Mouse (Mus musculus) cerebellum, postnatal 10 days (tissue): ENCODE results near the gene Ktn1.

Source experiments
- DNase-seq, 2 experiments: peaks; one replicate each; pipeline ENCODE4 v3.0.0; 2021; ENCODE audit warnings: mixed read lengths in 2 of 2

Ktn1 gene

DNA sequence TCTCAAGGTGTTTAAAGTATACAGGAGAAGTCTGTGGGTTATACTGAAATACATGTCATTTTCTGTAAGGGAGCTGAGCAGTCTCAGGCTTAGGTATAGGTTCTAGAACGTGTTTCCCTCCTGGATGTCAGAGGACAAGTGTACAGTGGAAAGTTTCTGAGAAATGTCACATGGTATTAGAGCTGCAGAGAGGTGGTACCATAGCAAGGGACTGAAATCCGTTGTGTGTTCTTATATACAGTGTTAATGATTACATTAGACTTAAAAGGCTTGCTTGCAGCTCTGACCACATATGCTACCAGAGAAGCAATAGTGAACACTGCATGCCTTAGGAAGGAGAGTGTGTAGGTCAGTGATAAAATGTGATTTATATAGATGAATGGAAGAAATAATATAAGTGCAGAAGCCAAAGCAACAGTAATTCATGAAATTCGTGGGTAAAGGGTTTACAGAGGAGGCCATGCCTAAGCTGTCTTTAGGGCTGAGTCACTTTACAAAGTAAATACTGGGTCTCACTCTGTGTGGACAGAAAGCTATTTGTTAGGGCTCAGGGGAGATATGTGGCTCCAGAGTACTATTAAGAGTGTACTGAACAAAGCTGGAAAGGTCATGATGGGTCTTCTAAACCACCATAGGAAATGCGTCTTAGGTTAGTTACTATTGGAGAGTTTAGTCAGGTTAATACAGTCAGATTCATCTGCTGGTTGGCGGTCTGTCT lies 17.0 kb downstream of the Ktn1 start:
- DNase-seq: no peak

DNA sequence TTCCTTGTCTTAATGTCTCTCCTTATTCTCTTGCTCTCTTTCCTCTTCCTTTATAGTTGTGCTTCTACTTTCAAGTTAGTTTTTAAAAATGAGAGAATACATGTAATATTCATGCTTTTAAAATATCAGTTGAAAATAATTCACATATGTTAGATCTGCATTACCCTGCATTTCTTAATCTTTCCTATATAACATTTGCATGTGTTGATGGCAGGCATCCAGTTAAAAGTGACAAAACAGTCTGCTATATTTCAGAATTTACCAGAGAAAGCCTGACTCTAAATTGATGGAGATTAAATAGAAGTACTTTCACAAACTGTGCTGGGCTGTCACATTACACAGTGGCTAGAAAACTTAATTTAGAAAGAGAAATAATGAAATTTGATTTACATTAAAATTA lies 19.8 kb downstream of the Ktn1 start:
- DNase-seq: no peak

DNA sequence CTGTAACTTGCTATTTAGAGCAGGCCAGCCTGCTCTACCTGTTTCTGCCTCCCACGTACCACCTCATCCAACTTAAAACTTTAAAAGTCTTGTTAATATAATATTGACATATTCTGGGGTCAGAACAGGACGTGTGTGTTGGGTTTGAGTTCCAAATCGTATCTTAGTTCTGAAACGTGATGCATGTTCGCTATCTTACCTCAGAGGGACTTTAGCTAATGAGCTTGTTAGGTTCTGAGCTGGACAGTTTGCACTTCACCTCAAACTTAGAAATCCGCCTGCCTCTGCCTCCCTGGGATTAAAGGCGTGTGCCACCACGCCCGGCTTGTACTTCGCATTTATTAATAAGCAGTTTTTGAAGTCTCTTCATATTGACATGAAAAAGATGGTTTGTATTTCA lies 34.6 kb downstream of the Ktn1 start:
- no peak for DNase-seq

DNA sequence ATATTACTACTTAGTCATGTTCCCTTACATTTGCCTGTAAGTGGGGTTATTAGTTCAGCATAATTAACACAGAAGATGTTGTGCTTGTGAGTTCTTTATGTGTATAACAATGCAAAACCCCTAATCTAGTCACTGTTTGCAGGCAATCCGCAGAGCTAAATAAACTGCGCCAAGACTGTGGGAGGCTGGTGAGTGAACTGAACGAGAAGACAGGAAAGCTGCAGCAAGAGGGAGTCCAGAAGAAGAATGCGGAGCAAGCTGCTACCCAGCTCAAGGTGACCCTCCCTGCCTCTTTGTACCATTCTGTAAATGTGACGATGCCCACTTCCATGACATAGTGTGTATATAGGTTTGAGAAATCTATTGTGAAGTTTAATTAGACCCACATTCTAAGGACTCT lies 36.3 kb downstream of the Ktn1 start:
- DNase-seq: no peak

DNA sequence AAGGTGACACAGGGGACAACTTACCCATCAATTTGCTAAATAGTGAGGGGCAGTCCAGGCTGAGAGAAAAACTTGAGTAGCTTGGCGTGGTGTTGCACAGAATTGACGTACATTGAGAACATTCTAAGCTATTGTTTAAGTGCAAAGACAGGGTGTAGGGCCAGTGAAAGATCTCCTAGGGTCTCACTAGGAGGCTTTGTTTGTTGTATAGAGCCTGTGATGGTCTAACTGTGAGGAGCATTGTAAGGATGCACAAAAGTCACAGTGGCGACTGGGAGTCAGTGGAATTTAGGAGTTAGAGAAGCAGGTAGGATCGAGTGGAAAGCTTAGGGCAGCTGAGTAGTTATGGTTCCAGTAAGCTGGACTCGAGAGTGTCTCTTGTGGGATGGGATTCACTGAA lies 50.9 kb downstream of the Ktn1 start:
- DNase-seq: no peak

DNA sequence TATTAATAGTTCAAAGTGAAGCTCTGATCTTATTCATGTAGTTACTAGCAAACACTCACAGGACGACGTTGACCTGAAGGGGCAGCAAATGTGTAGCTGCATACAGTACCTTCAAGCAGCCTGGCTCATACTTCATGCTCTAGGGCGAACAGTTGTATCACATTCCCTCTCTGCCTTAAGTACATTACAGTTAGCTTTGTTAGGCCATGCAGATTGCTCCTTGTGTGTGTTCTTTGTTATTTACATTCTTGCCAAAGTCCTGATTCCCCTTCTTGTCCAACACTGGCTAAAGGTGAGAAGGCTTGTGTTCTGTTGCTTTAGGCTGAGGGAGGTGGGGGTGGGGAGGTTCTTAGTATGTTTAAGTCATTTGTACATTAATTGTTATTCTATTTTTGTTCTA lies 61.3 kb downstream of the Ktn1 start:
- no peak for DNase-seq

DNA sequence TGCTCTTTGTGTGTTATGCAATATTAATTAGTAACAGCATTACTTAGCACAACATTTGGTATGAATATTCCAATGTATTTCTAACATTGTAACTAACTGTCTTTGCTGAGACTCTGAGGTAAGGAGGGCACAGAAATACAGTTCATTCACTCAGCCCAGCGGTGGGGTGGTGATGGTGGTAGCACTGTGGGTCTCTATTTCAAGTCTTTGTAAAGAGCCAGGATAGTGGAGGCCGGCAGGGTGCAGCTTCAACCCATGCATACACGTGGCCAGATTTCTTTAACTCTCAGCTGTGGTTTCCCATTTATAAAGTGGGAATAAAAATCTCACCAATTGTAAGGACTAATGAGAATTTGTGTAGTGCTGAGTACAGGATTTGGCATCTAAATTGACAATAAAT lies 67.5 kb downstream of the Ktn1 start:
- no peak for DNase-seq

DNA sequence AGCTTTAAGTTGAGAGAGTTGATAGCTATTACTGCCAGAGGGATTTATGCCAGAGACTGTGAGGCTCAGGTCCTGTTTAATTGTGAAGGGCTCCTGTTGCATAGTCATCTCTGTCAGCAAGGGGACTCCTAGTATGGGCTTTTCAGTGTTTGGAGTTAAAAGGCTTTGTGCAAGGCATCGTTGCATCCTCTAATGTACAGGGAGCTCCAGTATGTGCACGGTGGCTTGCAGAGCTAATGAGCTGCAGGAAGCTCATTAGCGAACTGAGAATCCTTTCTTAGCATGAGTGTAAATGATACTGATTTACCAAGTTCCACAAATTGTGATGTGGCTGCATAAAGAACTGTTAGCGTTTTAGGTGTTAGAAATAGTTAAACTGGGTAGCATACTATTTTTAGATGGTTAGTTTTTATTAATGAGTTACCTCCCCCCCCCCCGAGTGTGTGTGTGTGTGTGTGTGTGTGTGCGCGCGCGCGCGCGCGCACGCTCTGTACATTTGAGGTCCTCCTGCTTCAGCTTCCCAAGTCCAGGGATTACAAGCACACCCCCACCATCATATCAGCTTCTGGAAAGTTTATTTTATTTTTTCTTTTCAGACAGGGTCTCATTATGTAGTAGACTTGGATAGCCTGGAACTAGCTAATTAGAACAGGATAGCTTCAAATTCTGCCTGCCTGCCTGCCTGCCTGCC lies 69.8 kb downstream of the Ktn1 start:
- DNase-seq: no peak

DNA sequence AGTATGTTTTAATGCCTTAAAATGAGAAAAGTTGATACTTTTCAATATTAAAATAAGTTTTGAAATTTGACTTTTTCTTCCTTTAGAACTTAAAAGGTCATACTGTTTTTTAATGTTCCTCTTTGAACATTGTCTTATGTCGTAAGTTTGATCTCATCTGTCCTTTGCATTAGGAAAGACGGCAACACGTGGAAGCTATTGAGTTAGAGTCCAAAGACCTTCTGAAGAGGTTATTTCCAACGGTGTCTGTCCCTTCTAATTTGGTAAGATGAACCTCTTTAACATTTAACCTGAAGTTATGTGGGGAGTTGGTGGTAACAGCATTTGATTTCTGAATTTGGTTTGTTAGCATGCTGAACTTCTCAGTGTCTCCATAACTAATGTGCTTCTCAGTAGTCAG lies 71.8 kb downstream of the Ktn1 start:
- DNase-seq: no peak

DNA sequence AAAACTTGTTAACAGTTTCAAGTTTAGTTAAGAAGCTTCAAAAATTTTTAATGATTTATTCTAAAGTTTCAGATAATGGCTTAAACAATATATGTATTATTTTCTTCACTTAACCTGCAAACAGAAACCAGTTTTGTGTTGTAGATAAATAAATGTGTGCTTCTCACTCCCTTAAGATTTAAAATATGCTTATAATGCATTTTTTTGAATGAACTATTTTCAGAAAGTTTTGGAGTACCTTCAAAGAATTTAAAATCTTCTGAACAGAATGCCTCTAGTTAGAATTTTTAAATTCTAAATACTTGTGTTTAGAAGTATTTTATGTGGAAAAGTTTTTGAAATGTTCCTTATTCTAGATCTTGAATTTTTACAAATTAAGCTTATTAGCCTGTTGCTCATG lies 74.8 kb downstream of the Ktn1 start:
- DNase-seq: no peak

DNA sequence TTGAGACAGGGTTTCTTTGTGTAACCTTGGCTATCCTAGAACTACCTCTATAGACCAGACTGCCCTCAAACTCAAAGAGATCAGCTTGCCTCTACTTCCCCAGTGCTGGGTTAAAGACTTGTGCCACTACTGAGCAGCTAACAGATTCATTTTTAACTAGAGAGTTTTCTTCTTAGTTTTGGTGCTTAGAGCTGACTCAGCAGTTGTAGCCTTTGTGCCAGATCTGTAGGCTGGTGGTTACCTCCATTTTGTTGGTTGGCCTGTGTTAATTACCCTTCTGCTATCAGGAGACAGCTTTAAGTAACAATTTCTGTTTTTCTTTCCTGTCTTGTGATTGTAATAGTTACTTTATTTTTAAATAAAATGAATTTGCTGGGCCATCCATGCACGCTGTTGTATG lies 80.3 kb downstream of the Ktn1 start:
- DNase-seq: no peak

DNA sequence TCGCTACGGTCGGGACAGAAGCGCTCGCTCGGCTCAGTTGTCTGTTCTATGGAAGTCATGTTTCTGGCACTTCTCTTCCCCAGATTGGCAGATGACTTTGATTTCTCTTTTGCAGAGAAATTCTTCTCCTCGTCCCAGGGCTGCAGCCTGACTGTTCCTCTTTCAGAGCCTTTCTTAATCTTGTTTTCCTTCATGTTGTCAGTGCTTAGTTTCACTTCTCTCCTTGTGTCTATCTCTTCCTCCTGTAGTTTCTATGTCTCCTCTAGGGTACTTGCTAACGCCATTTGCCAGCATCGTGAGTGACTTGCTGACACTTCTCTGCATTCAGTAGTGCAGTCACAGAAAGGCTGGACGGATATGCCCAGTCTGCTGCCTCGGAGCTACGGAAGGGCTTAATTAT lies 87.1 kb downstream of the Ktn1 start:
- no peak for DNase-seq

DNA sequence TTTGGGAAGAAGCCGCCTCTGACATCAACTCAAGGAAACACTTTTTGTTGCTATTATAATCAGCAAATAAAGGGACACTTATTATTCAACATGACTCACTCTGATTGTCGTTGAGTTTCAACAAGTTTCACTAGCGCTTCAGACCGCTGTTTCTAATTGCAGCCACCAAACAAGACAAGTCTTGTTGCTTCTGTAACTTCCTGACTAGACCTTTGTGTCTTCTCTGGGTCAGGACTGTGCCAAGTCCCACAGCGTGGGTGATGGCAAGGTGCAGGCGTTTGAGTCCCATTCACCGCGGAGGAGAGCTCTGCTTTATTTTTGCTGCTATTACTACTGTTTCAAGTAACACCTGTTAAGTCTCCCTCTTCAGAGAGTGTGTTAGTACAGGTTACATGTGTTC lies 88.2 kb downstream of the Ktn1 start:
- no peak for DNase-seq

DNA sequence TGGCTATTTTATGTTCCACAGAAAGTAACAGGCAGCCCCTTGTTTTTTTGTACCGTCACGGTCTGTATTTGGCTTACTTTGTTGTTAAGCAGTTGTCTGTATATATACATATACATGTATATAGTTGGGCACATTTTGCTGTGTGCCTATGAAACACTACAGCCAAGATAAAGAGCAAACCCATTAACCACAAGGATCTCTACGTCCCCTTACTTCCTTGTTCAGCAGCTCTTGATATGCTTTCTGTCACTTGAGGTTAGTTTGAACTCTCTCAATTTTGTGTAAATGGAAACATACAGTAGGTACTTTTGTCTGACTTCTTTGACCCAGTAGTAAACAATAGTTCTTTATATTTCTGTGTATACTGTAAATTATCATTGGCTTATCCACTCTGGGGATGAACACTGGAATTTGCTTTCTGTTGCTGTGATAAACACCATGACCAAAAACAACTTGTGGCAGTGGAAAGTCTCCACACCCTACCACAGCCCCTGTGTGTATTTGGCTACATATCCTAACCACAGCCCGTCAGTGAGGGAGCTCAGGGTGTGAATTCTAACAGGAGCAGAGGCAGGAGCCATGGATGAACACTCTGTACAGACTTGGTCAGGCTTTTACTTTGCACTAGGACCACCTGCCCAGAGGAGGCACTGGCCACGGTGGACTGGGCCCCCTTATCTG lies 92.2 kb downstream of the Ktn1 start:
- no peak for DNase-seq

DNA sequence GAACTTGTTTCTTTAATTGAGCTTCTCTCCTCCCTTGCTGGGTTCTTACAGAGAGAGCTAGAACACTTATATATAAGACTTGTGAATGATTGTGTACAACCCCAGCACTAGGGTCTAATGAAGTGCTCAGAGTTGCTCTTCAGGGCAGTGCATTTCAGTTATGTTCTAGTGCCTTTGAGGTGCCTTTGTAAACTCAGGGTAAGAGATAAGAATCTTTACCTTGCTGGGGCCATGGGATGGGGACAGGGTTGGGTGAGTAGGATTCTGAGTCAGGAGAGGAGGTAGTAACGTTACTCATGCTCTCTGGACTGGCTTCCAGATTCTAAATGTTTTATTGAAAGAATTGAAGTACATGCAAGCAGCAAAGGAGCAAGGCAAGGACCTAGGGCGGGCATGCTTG lies 92.8 kb downstream of the Ktn1 start:
- DNase-seq: no peak

DNA sequence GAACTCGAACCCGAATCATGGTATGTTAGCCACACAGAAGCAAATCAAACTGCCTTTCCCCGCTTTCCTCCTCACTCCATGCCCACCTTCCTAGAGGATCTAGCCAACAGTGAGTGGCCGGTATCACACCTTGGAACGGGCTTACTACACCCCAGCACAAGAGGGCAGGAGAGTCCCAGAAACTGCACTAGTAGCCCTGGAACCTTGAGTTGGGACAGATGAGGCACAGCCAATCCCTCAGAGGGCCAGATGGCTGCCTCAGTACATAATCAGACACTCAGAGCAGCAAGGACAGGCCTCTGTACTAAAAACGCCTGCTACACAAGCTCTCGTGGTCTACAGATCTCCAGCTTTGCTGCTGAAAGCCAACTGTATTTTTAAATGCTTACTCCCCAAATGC lies 94.4 kb downstream of the Ktn1 start:
- peak; percentile 44 to 54 for DNase-seq

DNA sequence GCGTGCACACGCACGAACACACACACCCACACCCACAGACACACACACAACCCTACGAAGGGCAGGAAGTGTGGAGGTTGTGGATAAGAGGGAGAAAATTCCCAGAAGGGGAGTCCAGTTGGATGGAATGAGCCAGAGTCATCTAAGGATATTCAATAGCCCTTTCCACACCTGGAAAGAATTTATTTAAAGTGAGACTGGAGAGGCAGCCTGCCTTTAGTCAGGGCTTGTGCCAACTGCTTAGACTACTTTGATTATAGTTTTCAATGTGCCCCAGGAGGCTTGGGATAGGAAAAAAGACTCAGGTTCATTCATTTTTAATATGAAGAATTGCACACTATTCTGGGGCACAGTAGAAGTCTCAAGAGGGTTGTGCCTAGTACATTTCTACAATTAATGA lies 96.8 kb downstream of the Ktn1 start:
- DNase-seq: no peak

DNA sequence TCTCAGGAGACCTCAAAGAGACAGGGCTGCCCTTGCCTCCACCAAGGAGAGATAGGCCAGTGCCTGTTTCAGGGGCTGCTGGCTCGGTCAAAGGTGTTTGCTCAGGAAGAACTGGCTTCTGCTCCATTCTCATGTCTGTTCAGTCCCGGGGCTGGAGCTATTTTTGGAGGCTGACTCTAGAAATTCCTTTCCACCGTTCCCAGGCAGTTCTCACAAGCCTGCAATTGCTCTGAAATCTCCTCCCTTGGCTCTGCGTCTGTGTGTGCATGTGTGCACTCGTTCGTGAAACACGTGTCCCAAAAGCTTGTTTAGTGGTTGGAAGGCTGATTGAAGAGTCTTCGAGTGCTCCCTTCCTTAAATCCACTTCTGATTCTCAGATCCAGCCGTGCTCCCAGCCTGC lies 99.3 kb downstream of the Ktn1 start:
- no peak for DNase-seq

DNA sequence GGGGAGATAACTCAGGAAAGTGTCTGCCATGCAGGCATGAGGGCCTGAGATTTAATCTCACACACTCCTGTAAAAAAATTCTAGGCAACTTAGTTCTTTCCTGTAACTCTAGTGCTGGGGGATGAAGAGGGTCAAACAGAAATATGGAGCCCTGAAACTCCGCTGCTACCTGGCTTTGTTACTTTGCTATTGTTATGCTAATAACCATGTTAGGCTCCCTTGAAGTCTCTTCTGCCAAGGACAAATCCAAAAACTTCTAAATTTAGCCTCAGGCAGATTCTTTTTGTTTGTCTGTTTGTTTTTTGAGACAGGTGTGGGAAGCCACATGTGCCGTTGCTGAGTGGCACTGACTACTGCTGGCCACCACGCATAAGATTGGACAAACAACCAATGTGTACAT lies 100.5 kb downstream of the Ktn1 start:
- no peak for DNase-seq

DNA sequence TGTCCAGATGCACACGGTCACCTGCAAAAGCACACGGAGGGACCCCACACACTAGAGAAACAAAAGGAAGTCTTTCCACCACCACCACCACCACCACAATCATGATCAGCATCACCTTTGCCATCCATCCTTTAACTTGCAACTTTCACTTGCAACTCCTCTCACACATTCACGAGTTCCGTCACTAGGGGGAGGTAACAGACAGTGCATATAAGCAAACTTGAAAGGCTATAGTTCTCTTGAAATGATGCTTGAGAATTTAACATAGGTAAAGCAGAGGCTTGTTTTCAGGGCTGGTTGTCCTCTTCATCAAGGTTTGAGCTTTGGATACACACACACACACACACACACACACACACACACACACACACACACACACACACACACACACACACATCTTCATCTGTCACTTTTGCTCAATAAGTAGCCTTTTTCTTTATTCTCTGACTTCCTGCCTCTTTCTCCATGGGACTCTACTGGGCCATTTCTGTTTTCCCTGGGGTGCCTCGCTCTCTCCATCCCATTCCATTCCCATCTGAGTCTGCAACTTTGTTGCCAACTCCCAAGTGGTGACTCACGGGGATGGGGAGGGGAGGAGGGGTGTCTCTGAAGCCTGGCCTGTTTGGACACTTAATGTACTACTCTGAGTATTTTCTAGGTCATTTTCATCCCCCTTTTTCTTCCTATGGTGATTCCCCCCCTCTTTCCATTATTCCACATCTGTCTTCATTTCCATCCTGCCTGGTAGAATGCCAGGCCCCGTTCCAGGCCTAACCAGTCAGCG lies 103.4 kb downstream of the Ktn1 start:
- DNase-seq: peak; percentile 87 to 90

DNA sequence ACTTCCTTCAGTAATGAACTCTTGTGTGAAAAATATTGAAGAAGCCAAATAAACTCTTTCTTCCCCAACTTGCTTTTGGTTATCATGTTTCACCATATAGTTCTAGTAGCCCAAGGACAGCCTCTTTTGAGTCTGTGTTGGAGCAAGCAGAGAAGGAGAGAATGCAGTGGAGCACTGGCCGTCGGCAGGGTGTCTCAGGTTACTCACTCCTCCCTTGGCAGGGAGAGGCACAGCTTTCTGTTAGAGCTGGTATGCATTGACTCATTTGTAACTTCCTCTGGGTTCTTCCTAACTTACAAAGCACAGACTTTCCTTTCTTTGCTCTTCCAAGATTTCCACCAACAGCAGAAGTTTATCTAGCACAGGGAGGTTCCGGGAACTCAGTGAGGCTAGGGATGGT lies 105.3 kb downstream of the Ktn1 start:
- no peak for DNase-seq

DNA sequence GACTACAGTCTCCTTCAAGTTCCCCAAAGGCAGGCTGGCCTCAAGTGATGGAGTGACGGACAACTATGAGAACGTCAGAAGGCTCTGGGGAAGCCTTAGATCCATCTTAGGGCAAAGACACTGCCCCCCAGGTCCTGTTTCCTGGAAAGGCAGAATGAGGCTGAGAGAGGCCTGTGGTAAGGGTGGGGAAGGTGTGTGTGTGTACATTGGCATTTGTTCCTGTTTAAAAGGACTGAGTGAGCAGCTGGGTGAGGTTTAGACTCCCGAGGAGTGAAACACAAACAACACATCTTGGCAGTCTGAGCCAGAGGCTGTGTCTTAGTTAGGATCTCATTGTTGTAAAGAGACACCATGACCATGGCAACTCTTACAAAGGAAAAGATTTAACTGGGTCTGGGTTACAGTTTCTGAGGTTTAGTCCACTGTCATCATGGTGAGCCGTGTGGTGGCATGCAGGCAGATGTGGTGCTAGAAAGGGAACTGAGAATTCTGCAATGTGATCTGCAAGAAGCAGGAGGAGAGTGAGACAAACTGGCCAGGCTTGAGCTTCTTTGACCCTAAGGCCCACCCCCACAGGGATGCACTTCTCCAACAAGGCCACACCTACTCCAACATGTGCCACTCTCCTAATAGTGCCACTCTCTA lies 106.1 kb downstream of the Ktn1 start:
- DNase-seq: no peak
